Mouse (Mus musculus) megakaryocyte-erythroid progenitor cell, adult 5-6 weeks (primary cell): Measurements from ENCODE around the gene Necab2. TPM values are rescaled to one million over a fixed set of nuclear protein-coding genes. Genes with fewer than 3 reads are reported as not detected.
A peak's percentile ranks its signal among the peaks of the same experiment; 100 is the strongest.

Experiments used
- ATAC-seq: replicated peaks from 2 replicates; pipeline ENCODE4 v1.8.0; 2016; ENCODE audit warnings: mild to moderate bottlenecking, inconsistent platforms; ENCODE audit not compliant: severe bottlenecking, poor library complexity, low FRiP score, low TSS enrichment
- total RNA-seq, 2 experiments: library from RNA; stranded (forward) in 1 of 2; stranded (reverse) in 1 of 2; fragments of 200-1000, 215-1000 nt in 1 of 2; fragments of >200 nt in 1 of 2; fragmentation: Nextera tagmentation in 1 of 2; gene quantifications; 2 replicates each; pipeline ENCODE4 v1.2.3; 2014 to 2017

Necab2 gene
- total RNA-seq, 2 experiments from 2014 or later = not detected

DNA sequence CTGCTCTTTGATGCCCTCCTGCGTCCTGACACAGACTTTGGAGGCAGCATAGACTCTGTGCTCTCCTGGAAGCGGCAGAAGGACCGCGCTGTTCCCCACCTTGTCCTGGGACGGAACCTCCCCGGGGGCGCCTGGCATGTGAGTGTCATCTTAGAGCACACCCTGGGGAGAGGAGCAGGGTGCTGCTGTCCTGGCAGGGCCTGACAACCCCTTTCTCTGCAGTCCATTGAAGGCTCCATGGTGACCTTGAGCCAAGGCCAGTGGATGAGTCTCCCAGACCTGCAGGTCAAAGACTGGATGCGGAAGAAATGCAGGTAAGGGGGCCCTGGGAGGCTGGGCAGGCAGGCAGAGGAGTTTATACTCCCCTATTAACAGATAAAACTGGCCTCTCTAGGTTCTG is 3.5 kb upstream of the Necab2 start:
- no peak for ATAC-seq

DNA sequence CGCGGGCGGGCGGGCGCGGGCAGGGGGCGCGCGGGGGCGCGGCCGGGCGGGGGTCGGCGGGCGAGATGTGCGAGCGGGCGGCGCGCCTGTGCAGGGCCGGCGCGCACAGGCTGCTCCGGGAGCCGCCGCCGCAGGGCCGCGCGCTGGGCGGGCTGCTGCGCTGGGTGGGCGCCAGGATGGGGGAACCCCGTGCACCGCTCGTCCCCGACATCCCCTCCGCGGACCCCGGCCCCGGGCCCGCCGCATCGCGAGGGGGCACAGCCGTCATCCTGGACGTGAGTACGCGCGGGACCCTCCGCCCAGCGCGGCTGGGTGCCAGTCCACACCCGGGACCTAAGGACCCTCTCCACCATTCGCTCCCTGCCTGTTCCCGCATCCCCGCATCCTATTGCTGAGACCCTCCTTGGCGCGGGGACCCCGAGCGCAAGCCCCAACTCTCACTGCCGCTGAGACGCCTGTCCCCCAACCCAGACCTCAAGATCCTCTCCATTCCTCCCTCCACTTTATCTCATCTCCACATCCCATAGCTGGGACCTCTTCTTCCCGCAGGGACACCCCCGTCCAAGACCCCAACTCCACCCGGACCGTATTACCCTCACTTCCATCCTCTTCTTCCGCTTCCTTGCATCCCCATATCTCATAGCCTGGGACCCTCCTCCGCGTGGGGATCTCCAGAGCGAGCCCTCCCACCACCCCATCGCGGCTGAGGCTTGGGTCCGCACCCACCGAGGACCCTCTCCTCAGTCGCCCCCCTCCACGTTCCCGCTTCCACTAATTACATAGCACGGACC is 666 bp downstream of the Necab2 start:
- no peak for ATAC-seq

DNA sequence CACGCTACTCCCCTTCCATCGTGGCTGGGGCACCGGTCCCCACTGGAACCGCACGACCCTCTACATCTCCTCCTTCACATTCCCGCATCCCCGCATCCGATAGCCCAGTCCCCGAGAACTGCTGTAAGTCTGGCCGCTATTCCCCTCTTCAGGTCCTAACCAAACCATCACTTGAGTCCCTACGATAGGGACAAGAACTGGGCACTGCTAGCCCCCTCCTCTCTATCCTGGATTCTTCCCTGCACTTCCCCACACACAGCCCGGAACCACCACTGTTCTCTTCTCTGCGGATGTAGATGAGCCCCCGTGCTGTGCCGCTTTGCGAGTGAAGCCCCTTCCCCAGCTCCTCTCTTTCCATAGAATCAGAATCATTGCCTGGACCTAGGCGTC is 1.3 kb downstream of the Necab2 start:
- no peak for ATAC-seq

DNA sequence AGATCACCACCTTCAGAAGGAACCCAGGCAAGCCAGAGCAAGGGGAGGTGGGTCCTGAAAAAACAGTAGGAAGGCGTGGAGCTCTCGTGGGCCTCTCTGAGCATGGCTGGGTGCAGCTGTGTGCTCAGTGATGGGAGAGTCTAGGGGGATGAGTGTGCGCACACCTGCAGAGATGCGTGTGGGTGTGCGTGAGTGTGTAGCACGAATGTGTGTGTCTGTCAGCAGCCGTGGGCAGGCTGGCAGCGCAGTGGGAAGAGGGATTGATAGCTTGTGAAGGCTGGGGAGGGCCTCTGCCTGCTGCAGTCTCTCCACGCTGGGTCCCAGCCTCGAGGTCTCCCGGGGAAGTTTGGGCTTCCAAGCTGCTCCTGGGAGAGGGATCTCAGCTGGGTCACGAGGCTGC is 3.1 kb downstream of the Necab2 start:
- no peak for ATAC-seq

DNA sequence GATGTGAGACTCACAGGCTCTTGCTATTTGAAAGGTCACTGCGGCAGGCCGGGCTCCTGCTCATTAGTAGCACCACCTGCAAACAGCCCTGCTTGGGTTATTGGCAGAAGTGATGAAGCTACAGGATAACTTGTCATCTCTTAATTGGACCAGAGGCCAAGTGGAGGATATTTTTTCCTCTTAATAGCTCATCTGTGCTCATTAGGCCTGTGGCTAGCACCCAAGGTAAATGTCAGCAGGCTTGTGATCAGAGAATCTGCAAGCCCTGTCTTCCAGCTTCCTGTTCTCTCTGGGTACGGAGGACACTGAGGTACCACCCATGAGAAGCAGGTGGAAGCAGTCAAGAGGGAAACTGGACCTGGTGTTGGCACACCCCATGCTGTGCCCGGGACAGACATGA is 4.6 kb downstream of the Necab2 start:
- ATAC-seq = no peak

DNA sequence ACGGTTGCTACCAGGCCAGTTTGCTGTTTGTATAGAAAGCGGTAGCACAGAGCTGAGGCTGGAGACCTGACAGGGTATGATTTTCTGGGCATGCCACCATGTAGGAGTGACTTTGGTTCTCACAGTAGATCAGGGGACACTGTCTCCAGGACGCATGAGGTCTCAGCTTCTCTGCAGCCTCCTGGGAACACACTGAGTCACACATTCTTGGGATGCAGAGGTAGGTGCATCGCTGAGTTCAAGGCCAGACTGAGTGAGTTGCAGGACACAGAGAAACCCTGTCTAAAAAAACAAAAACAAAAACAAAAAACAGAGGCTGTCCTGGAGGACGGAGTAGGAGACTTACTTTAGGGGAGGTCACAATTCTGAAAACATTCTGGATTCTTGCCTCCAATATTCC is 6.4 kb downstream of the Necab2 start:
- ATAC-seq = no peak

DNA sequence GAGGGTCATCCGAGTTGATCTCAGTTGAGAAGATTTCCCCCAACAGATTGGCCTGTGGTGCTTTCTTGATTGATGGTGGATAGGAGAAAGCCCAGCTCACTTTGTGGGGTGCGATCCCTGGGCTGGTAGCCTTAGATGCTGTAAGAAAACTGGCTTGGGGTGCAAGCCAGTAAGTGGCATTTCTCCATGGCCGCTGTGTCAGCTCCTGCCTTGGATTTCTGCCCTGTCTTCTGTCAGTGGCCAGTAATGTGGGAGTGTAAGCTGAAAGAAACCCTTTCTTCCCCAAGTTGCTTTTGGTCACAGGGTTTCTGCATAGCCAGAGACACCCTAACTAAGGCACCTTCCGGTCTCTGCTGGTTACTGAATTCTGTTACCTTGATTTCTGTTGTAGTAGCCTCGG is 9.5 kb downstream of the Necab2 start:
- no peak for ATAC-seq

DNA sequence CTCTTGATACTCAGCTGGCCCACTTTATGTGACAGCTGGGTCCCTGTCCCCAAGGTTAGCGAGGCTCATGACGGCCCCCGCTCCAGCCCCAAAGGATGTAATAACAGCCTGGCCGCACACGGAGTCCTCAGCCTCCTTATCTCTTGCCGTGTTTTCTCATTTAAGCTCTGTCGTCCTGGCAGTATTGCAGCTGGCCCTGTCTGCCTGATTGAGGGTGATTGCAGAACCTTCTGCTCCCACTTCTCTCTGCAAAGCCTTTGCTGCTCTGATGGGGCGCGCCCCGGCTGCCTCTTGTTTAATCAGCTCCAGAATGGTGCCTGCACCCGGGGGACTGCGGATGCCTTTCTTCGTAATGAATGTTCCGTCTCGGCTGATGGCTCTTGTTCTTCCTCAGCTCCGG is 13.2 kb downstream of the Necab2 start:
- peak; percentile 48; the same call in 1 of the 2 replicates for ATAC-seq

DNA sequence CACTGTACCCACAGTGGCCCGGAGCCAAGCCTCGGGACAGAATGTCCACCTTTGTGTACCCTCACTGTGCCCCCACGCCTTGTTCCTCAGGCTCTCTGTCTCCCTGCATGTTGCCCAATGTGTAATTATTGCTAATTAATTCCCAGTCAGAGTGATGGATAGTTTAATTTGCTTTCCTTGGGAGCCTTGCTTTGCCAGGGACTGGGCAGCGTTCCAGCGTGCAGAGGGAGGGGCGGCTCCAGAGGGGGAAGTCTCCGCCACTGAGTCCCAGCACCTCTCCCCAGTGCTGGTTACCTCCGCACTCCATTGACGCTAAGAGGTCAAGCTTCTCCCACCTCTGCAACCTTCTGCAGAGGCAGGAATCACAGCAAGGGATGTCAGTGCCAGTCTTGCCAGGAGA is 14.8 kb downstream of the Necab2 start:
- ATAC-seq = no peak

DNA sequence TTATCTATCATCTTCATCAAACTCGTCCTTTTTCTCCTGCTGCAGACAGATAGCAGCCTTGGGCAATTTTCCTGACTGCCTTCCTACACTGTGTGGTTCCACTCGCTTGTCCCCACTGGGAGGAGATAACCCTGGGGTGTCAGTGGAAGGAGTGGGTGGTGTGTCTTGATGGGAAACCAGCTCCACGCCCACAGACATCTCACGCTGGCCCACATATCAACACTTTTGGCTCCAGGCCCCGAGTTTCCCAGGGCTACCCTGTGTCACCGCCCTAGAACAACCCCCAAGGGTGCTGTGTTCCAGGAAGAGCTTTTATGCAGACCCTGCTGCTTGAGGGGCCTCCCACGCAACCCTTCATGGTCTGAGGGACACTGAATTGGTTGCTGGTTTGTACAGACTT is 17.2 kb downstream of the Necab2 start:
- no peak for ATAC-seq

DNA sequence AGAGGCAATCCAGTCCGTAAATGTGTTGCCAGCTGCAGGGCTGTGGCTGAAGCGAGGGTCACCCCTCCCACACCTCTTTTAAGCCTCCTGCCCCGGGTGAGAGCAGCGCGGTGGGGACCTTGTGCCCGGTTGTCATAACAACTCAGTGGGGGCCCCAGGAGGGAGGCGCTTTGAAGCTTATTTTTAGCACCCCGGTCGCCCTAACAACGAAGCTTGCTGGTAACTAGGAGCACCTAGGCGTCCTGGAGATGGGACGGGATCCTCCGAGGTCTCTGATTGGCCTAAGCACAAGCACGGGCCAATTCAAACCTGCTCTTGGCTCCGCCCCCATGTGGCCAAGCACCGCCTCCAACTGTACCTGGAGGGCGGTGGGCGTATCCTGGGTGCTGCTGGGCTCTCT is 19.6 kb downstream of the Necab2 start:
- ATAC-seq = no peak

DNA sequence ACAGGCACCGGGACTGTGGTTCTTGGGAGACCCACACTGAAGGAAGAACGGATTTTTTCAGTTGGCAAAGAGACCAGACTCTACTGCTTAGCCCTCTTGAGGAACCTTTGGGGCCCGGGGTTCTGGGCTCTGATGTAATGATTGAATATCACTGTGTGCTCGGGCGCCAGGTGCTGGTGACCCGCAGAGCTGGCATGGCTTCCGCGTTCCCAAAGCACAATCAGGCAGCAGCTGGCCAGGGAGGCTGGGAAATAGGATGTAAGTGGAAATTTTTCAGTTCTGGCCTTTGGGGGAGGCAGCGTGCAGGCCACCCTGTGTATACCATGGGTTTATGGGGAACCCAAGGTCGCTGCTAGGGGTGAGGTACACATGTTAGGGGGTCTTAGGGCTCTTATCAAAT is 20.3 kb downstream of the Necab2 start:
- no peak for ATAC-seq

DNA sequence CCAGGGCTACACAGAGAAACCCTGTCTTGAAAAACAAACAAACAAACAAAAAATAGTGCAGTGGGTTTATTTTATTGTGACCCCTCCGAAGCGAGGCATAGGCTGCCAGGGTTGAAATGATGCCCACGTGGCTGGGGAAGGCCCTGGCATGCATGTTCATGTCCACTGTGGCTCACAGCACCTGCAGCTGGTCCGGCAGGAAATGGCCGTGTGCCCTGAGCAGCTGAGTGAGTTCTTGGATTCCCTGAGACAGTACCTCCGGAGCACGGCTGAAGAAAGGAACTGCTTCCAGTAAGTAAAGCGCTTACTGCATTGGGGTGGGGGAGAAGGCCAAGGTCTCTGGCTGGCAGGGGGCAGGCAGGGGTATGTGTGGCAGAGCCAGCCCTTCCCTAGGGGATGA is 21.6 kb downstream of the Necab2 start:
- ATAC-seq = no peak

DNA sequence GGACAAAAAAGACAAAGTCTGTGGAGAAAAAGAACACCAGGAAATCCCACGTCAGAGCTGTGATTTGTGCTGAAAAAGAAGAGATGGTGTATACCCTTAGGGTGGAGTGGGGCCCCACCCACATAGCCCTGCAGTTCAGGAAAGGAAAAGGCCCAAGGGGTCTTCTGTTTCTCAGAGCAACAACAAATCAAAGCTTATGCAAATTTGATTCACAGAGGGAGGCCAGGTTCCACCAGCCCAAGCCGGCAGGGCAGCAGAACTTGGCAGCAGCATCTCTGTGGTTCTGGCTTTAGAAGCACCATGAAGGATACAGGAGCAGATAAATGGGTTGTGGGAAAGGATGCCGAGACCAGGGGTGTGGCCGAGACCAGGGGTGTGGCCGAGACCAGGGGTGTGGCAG is 32.2 kb downstream of the Necab2 start:
- ATAC-seq = no peak

DNA sequence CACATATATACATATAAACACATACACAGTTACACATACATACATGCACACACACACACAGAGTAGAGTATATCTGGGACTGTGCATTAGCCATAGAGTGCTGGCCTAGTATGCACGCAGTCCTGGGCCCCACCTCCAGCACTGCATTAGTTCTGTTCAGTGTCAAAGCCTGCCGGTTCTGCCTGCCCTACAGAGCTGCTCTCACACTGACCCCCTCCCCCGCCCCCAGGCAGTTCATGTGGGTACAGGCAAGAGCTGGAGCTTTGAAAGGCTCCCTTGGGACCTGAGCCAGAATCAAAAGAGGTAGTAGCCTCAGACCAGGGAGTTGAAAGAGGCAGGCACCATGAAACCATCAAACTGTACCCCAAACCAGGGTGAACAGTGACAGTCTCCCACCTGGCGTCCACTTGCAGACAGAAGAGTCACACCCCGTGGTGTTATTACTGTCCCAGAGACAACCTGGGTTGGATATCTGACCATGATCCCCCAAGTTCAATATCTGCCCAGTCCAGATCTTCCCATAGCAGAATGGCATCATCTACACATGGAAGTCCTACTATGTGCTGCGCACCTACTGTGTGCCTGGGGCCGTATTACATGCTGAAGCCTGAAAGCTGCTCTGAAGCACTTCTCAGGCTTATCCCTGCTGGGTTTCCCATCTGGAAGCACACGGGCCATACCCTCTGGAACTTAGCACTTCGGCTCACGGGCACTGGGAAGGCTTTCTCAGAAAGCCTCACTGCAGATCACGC is 37.8 kb downstream of the Necab2 start:
- no peak for ATAC-seq

DNA sequence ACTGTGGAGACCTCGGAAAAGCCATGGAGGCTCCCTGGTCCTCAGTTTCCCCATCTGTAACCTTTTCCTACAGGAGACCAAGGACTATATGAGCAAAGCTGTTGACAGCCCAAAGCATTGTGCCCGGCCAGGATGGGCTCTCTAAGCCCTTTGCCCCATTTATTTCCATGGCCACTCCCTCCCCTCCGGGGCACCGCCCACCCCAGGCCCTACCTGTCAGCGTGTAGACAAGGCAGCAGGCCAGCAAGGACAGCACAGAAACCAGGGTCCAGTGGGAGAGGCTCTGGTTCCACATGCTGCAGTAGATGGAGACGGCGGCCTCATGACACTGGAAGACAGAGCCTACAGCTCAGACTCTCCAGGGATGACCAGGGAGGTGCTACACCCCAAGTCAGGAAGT is 40.6 kb downstream of the Necab2 start:
- ATAC-seq = no peak

DNA sequence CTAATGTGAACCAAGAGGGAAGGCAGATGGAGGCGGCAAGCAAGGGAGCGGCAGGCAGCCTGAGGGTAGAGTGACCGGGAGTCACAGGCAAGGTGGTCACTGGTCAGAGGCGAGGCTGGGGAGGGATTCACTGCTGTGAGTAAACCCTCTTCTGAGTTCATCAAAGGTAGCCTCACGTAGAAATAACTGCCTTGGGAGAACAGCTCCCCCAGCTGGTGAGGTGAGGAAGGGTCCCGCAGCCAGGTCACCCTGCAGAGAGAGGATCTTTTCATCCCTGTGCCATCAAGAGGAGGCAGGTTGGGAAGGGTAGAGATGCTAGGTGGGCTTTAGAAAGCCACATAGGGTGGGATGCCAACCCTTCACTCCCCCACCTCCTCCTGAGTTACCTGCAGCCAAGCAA is 50.3 kb downstream of the Necab2 start:
- ATAC-seq = peak; percentile 52; the same call in 1 of the 2 replicates

DNA sequence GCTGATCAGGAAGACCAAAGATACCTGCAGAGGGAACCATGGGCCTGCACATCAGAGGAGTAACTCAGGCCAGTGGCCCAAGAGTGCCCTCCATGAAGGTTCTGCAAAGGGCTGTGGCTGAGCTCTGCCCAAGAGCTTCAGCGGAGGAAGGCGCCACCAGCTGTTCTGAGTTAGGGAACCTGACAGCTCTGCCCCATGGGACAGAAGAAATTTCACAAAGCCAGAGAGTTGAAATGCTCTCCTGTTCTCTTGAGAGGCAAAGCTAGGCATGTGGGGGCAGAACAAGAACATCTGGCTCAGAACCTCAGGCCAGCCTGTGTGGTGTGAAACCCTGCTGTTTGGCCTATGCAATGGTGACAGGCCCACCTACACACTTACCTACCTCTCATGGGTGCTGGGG is 53.3 kb downstream of the Necab2 start:
- no peak for ATAC-seq

DNA sequence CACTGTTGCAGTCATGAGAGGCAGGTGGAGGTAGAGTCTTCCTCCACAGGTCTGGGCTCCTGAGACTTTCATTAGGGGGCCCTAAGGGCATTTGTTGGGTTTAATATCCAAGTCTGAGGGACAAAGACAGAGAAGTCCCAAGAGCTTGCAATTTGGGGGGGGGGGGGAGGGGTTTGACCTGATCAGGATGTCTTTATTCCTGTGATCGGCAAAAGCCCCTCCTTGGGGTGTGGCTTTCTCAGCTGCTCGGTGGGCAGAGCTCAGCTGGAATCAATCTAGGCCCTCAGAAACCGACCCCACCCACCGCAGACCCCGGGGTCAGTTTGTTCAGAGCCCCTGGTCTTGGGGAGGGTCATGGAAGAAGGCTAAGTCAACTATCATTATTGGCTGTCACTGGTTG is 55.1 kb downstream of the Necab2 start, which contains the start of gene Slc38a8:
TSS of gene Slc38a8 (minus strand) at position 101 of the 400 bp plus-strand sequence.
- no peak for ATAC-seq

DNA sequence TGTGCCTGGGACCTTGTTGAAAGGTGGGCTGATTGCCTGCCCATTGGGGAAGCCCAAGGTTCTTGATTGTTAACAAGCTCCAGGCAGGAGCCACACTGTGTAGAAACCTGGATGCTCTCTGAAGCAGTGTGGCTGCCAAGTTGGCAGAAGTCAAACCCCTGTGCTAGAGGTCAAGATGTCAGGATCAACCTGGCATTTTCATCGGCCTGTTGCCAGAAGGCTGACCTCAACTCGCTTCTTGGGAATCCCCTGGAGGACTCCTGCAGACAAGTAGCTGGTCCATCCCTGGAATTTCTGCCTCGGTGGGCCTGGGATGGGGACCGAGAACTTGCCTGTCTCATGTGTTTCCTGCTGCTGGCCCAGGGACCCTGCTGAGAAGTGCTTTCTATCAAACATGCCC is 55.6 kb downstream of the Necab2 start:
- ATAC-seq = no peak

DNA sequence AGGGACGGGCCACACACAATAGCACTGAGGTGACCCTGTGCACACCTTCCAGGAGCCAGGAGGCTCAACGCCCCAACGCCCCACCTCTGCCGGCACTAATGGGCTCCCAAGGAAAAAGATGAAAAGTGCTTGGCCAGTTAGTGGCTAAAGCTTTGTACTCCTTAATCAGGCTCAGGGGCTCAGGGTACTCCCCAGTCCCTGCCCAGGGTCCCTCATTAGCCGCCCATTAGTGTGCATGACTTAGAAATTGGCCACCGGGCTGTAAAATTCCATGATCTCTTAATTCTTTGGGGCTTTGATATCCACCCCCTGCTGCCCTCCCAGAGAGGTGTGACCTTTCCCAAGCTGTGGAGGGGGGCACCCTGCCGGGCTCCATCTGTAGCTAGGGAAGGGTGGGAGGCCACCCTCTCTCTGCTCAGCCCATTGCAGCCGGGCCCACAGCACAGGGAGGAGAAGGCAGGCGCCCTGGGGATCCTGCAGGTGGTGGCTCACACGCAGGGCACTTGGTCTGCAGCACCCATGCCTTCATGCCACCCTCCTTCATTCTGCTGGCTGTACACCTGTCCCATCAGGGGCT is 56.8 kb downstream of the Necab2 start:
- ATAC-seq = no peak
